Comparison of ENCODE assay signal across 21 mouse cellular contexts in the genomic region with DNA sequence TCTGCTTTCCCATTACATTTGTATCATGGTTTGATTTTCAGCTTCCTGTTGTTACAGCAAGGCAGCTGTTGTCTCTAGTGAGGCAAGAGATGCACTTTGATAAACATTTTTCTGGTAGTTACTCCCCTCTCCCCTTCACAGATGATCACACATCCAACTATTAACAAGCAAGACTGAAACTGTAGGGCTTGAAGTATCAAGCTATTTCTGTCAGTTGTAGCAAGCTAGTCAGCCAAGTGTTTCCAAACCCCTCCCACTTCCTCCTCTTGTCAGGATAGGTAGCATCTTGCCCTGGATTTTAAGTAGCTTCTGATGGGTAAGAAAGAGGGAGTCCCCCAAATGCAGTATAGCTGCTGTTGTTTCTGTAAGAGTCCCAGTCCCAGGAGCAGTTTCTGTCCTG. TPM values are rescaled to one million over a fixed set of nuclear protein-coding genes. Genes with fewer than 3 reads are reported as not detected.
A peak's percentile ranks its signal among the peaks of the same experiment; 100 is the strongest.
DNase-seq lines count a peak whose midpoint lies in the region; ATAC-seq and TF ChIP-seq lines count a peak whose summit lies in the region.
"Had no signal": no experiment of that assay in that cellular context is flagged by ENCODE, and none has a peak within 500 bp of the region (broad histone marks: within the 10 kb centered on the region; RNA-seq: fewer than 3 reads in every experiment).

No protein-coding gene starts in this region.

- DNase-seq in heart, postnatal 0 days (ENCODE audit: low spot score): peak; percentile 4
- DNase-seq in heart, adult 2 months: no peak
- peak; percentile 71 to 76 for DNase-seq in spleen, postnatal 36 days (ENCODE audit: low spot score in 2 of 2)
- DNase-seq in spleen, postnatal 14 days (ENCODE audit: low spot score in 2 of 2): no peak
- no peak for DNase-seq in layer of hippocampus, adult 9-11 months
- no peak for DNase-seq in ovary, adult 18-20 months (ENCODE audit: low spot score)
- DNase-seq in thymus, postnatal 25 days: no peak
- DNase-seq: adrenal gland, adult 8-10 months; cerebellum, adult 9-11 months; gastrocnemius, postnatal 14 days; heart, adult 18-20 months; heart, postnatal 4 days; lung, adult 18-20 months; lung, postnatal 36 days had no signal

- peaks cover 1% of the 10 kb centered on the region; the same call in 1 of the 2 replicates for H3K27me3 ChIP-seq in heart, postnatal 0 days (ENCODE audit: control insufficient read depth, insufficient read depth, low read length)
- no peaks in the 10 kb centered on the region for H3K27me3 ChIP-seq in heart, adult 2 months (ENCODE audit: control insufficient read depth, insufficient read depth, low read length)

- no peak overlapping the region for H3K9ac ChIP-seq in heart, postnatal 0 days (replicated peaks; ENCODE audit: low read depth, low read length)
- no peak overlapping the region for H3K9ac ChIP-seq in heart, adult 2 months (ENCODE audit: low read depth, low read length)
- H3K9ac ChIP-seq: forebrain, embryonic 12.5 days; limb, embryonic 12.5 days had no signal

- H3K9me3 ChIP-seq in heart, postnatal 0 days (replicated peaks; ENCODE audit: control insufficient read depth, low read length): no peaks in the 10 kb centered on the region
- H3K9me3 ChIP-seq: forebrain, embryonic 12.5 days; limb, embryonic 12.5 days had no signal

- no peak for TF ChIP-seq CTCF in heart, postnatal 0 days (IDR thresholded peaks at IDR 0.05; ENCODE audit: low read depth)
- TF ChIP-seq CTCF in heart, adult 2 months (IDR thresholded peaks at IDR 0.05): no peak

- peaks cover 17% of the 10 kb centered on the region for H3K4me1 ChIP-seq in heart, postnatal 0 days (ENCODE audit: control insufficient read depth, insufficient read depth)
- H3K4me1 ChIP-seq in heart, adult 2 months (ENCODE audit: control insufficient read depth, insufficient read depth, low read length): peaks cover 11% of the 10 kb centered on the region

- no peak for TF ChIP-seq EP300 in heart, postnatal 0 days (IDR thresholded peaks at IDR 0.05; ENCODE audit: low read depth)
- no peak for TF ChIP-seq EP300 in heart, adult 2 months (IDR thresholded peaks at IDR 0.05; ENCODE audit: insufficient read depth, low read depth, low read length)

- intact Hi-C loops in heart, adult 2 months (cut with DNase I): no loop called here

- no peak overlapping the region for H3K27ac ChIP-seq in heart, postnatal 0 days (ENCODE audit: low read depth)
- H3K27ac ChIP-seq in heart, adult 2 months: no peak overlapping the region
- peak overlapping the region; percentile 65 for H3K27ac ChIP-seq in macrophage
- H3K27ac ChIP-seq: forebrain, embryonic 12.5 days; limb, embryonic 12.5 days had no signal

- no peaks in the 10 kb centered on the region for H3K36me3 ChIP-seq in heart, postnatal 0 days (replicated peaks; ENCODE audit: control insufficient read depth, insufficient read depth, low read length)
- H3K36me3 ChIP-seq in heart, adult 2 months (ENCODE audit: control insufficient read depth, insufficient read depth, low read length): no peaks in the 10 kb centered on the region
- no peaks in the 10 kb centered on the region for H3K36me3 ChIP-seq in macrophage (ENCODE audit: inconsistent target)
- H3K36me3 ChIP-seq: forebrain, embryonic 12.5 days; limb, embryonic 12.5 days had no signal

- H3K4me3 ChIP-seq in heart, postnatal 0 days (ENCODE audit: low read depth, low read length): no peak overlapping the region
- no peak overlapping the region for H3K4me3 ChIP-seq in heart, adult 2 months
- H3K4me3 ChIP-seq in macrophage (ENCODE audit: inconsistent target): no peak overlapping the region
- H3K4me3 ChIP-seq: forebrain, embryonic 12.5 days; limb, embryonic 12.5 days had no signal

- no peak overlapping the region for H3K4me2 ChIP-seq in heart, postnatal 0 days (ENCODE audit: low read depth, low read length)
- H3K4me2 ChIP-seq: forebrain, embryonic 12.5 days; limb, embryonic 12.5 days; midbrain, embryonic 11.5 days had no signal

- ATAC-seq in heart, postnatal 0 days (ENCODE audit: insufficient read depth, low read depth): no peak
- ATAC-seq: hindbrain, embryonic 16.5 days; intestine, postnatal 0 days had no signal

- TF ChIP-seq POLR2A in heart, adult 2 months (IDR thresholded peaks at IDR 0.05; ENCODE audit: insufficient read depth, low read depth, low read length): no peak

- H3K79me2 ChIP-seq in heart, adult 2 months (replicated peaks; ENCODE audit: control insufficient read depth, insufficient read depth, low read length): no peaks in the 10 kb centered on the region
- H3K79me2 ChIP-seq in macrophage (ENCODE audit: inconsistent target): peaks cover 73% of the 10 kb centered on the region

RNA-seq across cellular contexts. Expression of a gene that starts 6.7 kb away (rescaled TPM):
- total RNA-seq in heart, postnatal 0 days (2014; rRNA removed; ENCODE audit: low replicate concordance): 3.5 and 6.5 TPM in 2 replicates
- 1.4 and 1.9 TPM in 2 replicates for polyA plus RNA-seq in heart, postnatal 0 days (2015; fragmentation: Nextera tagmentation; extraction: Ambion mirVana)
- 1 to 10 TPM; 2.1 to 2.4 TPM for total RNA-seq in heart, adult 2 months (2021)
- 5.4 and 5.9 TPM in 2 replicates for polyA plus RNA-seq in heart, adult 2 months (2012; rRNA removed)
- total RNA-seq in macrophage (2018; cell fraction: chromatin; rRNA removed): 100 to 1,000 TPM in 9 of 26 experiments, 10 to 100 TPM in 17; 16.1 to 338 (median 55.1) TPM
- total RNA-seq in macrophage (2018; cell fraction: cytosol; rRNA removed): 100 to 1,000 TPM in 2 of 26 experiments, 10 to 100 TPM in 22, 1 to 10 TPM in 2; 6.7 to 150 (median 15.3) TPM
- total RNA-seq in macrophage (2018; cell fraction: nucleus; rRNA removed): 100 to 1,000 TPM in 9 of 26 experiments, 10 to 100 TPM in 17; 22.5 to 279 (median 75.0) TPM
- 11.0 to 16.8 TPM (median 11.8 TPM) in 3 replicates for polyA plus RNA-seq in macrophage (2018)

RNA-seq across cellular contexts. Expression of a gene that starts 23.8 kb away (rescaled TPM):
- not detected in 2 replicates for total RNA-seq in heart, postnatal 0 days (2014; rRNA removed; ENCODE audit: low replicate concordance)
- polyA plus RNA-seq in heart, postnatal 0 days (2015; fragmentation: Nextera tagmentation; extraction: Ambion mirVana): not detected in 2 replicates
- not detected for total RNA-seq in heart, adult 2 months (2021)
- not detected in 2 replicates for polyA plus RNA-seq in heart, adult 2 months (2012; rRNA removed)
- under 1 TPM in 2 of 26 experiments, not detected in 24; 0.16 to 0.17 TPM for total RNA-seq in macrophage (2018; cell fraction: chromatin; rRNA removed)
- total RNA-seq in macrophage (2018; cell fraction: cytosol; rRNA removed): under 1 TPM in 8 of 26 experiments, not detected in 18; 0.03 to 0.05 (median 0.05) TPM
- under 1 TPM in 7 of 26 experiments, not detected in 19; 0.06 to 0.34 (median 0.16) TPM for total RNA-seq in macrophage (2018; cell fraction: nucleus; rRNA removed)
- polyA plus RNA-seq in macrophage (2018): not detected in 3 replicates
- total RNA-seq: heart, adult 18-20 months; neutrophil, adult 5-6 weeks had no signal

Comparison
In these comparisons a context has a peak if more than half of its experiments do, and no peak if none do; other contexts are left out.
1. DNase-seq: peak in heart, postnatal 0 days (single experiment) and spleen, postnatal 36 days (2 of 2); none in heart, adult 2 months (0 of 2), spleen, postnatal 14 days (0 of 2), layer of hippocampus, adult 9-11 months (single experiment), ovary, adult 18-20 months (single experiment) and thymus, postnatal 25 days (single experiment).